Mouse (Mus musculus) small intestine, adult 2 months (tissue): Measurements from ENCODE around the gene Larp4b.

Experiments used
- CTCF ChIP-seq: fragments of 200-500 bp; IDR thresholded peaks from 2 replicates; pipeline ENCODE4 v1.5.1; 2012; ENCODE audit warnings: low read depth, mild to moderate bottlenecking, control low read depth, inconsistent platforms, low read length, moderate library complexity, mixed read lengths; ENCODE audit not compliant: insufficient replicate concordance, insufficient read length; ENCODE audit errors: extremely low read depth
- POLR2A ChIP-seq: fragments of 200-500 bp; IDR thresholded peaks from 2 replicates; pipeline ENCODE4 v1.6.1; 2012; ENCODE audit warnings: low read depth, mild to moderate bottlenecking, control low read depth, inconsistent platforms, low read length, moderate library complexity

DNA sequence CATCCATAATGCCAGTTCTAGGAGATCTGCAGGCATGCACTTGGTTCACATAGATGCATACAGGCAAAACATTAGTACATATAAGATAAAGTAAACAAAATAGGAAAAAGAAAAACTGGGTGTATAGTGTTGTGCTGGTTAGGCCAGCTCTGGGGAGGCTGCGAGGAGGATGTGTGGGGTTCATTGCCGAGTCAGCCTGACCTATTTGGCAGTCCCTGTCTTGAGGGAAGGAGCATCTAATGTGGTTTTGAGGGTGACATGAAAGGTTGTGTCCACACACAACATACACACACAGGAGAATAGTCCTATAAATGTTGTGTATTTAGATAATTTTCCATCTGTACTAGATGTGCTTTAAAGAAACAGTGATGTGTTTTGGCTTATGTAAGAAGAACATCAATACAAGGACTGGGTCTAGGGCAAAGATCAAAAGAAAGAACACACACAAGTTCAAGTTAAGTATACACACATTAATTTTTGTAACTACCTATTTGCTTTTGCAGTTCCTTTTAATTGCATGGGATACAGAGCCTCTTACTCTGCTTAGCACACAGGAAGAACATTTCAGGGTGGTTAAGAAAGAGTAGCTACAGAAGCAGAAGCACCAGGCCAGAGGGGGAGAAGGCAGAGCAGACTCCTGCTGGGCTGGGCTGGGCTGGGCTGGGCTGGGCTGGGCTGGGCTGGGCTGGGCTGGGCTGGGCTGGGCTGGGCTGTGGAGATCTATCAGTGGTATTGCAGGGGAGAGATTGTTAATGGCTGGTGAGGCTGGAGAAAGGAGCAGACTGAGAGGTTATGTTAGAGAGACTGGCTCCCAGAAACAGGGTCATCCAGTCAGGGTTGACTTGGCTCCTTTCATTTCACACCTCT, 13.5 kb downstream of the Larp4b start:
- no peak for TF ChIP-seq POLR2A
- TF ChIP-seq CTCF: no peak
